Mouse (Mus musculus) small intestine, adult 2 months (tissue): ENCODE data around the gene Dnajc27.

Experiments used
- CTCF ChIP-seq: fragments of 200-500 bp; IDR thresholded peaks from 2 replicates; pipeline ENCODE4 v1.5.1; 2012; ENCODE audit warnings: low read depth, mild to moderate bottlenecking, control low read depth, inconsistent platforms, low read length, moderate library complexity, mixed read lengths; ENCODE audit not compliant: insufficient replicate concordance, insufficient read length; ENCODE audit errors: extremely low read depth
- POLR2A ChIP-seq: fragments of 200-500 bp; IDR thresholded peaks from 2 replicates; pipeline ENCODE4 v1.6.1; 2012; ENCODE audit warnings: low read depth, mild to moderate bottlenecking, control low read depth, inconsistent platforms, low read length, moderate library complexity

DNA sequence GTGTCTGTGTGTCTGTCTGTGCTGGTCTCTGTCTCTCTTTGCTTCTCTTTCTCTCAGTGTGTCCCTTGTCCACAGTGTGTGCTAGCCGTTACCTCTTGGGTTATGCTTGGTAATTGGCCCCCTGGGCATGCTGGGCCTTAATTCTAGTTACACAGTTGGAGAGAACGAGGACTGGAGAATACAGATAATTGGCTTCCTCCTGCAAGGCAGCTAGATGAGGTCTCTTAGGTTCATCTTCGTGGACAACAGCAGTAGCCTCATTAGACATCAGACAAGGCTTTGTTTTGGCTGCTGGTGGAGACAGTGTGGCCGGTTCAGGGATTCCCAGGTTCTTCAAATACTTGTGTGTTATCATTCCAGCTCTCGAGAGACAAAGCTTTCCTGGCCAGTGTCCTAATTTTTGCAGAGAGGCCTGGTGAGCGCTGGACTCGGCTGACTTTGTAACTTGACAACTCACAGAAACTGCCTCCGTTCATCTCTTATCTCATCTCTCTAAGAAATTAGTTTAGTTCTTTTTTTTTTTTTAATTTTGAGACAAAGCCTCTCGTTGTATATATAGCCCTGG, 31.4 kb upstream of the Dnajc27 start:
- TF ChIP-seq CTCF: no peak
- no peak for TF ChIP-seq POLR2A
